Mouse (Mus musculus): ENCODE data around the gene Gm13089. TPM values are rescaled to one million over a fixed set of nuclear protein-coding genes. Genes with fewer than 3 reads are reported as not detected.
"Not testable (repeated sequence)": the region's sequence is repeated elsewhere in the genome, so short reads cannot be mapped to it uniquely, and the experiment has no call there.

Gene Gm13089
- not detected in 2 replicates for polyA plus RNA-seq (2012; rRNA removed)

DNA sequence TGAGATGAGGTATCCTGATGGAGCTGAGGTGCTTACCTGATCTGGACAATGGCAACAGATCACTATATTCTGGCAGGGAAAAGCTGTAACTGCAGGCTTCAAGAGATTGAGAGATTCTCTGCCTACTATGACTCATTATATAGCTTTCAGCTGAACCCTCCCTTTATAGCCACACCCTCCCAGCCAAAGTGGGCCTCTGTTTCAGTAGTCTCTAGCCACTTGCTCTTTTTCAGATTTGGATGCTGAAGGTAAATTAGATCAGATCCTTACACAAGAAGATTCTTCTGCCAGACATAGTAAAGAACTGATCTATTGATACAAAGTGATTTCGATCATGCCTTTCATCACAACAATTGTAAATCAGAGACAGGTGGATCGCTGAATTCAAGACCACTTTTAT is at the start of gene Gm13089:
Gene Gm13089 (minus strand): TSS at position 101 of the 400 bp plus-strand sequence.
- H3K36me3 ChIP-seq (ENCODE audit: control insufficient read depth, insufficient read depth, low read length), result no peaks in the 10 kb centered on the region
- H3K27me3 ChIP-seq (ENCODE audit: control insufficient read depth, insufficient read depth, low read length), result no peaks in the 10 kb centered on the region
- H3K4me3 ChIP-seq (ENCODE audit: control insufficient read depth, low read depth, low read length), result no peak within 1 kb of the TSS
- H3K27ac ChIP-seq (ENCODE audit: control insufficient read depth, insufficient read depth, low read depth, low read length), result no peak within 1 kb of the TSS
- TF ChIP-seq POLR2A (IDR thresholded peaks at IDR 0.05; ENCODE audit: control insufficient read depth, low read depth, low read length), result no peak
- no peak for TF ChIP-seq CTCF (IDR thresholded peaks at IDR 0.05; ENCODE audit: control insufficient read depth, insufficient read depth, insufficient replicate concordance, low read depth, low read length)
- H3K4me1 ChIP-seq (ENCODE audit: control insufficient read depth, insufficient read depth, low read length), result no peaks in the 10 kb centered on the region

- H3K36me3 ChIP-seq (ENCODE audit: control insufficient read depth, insufficient read depth, low read length), result no peaks in the 10 kb centered on the region
- no peak for TF ChIP-seq CTCF (IDR thresholded peaks at IDR 0.05; ENCODE audit: control insufficient read depth, insufficient read depth, insufficient replicate concordance, low read depth, low read length)
- no peak for TF ChIP-seq POLR2A (IDR thresholded peaks at IDR 0.05; ENCODE audit: control insufficient read depth, low read depth, low read length)
- H3K4me1 ChIP-seq (ENCODE audit: control insufficient read depth, insufficient read depth, low read length), result no peaks in the 10 kb centered on the region
- H3K27ac ChIP-seq (ENCODE audit: control insufficient read depth, insufficient read depth, low read depth, low read length), result no peak within 1 kb of the TSS
- H3K4me3 ChIP-seq (ENCODE audit: control insufficient read depth, low read depth, low read length), result no peak within 1 kb of the TSS
- H3K27me3 ChIP-seq (ENCODE audit: control insufficient read depth, insufficient read depth, low read length), result no peaks in the 10 kb centered on the region
Measured at GRCm38 (mm10) chr4:143719155-143719554, 16.6 kb upstream of the Gm13089 start, which contains the start of gene Gm13078. Gm13078 (plus strand) TSS chr4:143719455.

- H3K4me3 ChIP-seq (ENCODE audit: control insufficient read depth, low read depth, low read length); H3K27me3 ChIP-seq (ENCODE audit: control insufficient read depth, insufficient read depth, low read length); H3K4me1 ChIP-seq (ENCODE audit: control insufficient read depth, insufficient read depth, low read length); H3K27ac ChIP-seq (ENCODE audit: control insufficient read depth, insufficient read depth, low read depth, low read length); H3K36me3 ChIP-seq (ENCODE audit: control insufficient read depth, insufficient read depth, low read length): not testable (repeated sequence)
Measured at GRCm38 (mm10) chr4:143657146-143657545, 45.4 kb downstream of the Gm13089 start, which contains the start of gene Gm13088. Gm13088 (minus strand) TSS chr4:143657246.

Other genes starting within 250 kb of the Gm13089 start
- gene Gm13043, start 191.4 kb downstream of the Gm13089 start, polyA plus RNA-seq (2012; rRNA removed), result not detected in 2 replicates
- gene Gm13040, start 166.8 kb downstream of the Gm13089 start, polyA plus RNA-seq (2012; rRNA removed), result not detected in 2 replicates
- gene BC080695, start 151.0 kb downstream of the Gm13089 start, polyA plus RNA-seq (2012; rRNA removed), result not detected in 2 replicates
- gene Gm13057, start 151.0 kb downstream of the Gm13089 start, polyA plus RNA-seq (2012; rRNA removed), result not detected in 2 replicates
- not detected in 2 replicates for gene Gm13083, start 87.7 kb downstream of the Gm13089 start, polyA plus RNA-seq (2012; rRNA removed)
- not detected in 2 replicates for gene Gm13088, start 45.5 kb downstream of the Gm13089 start, polyA plus RNA-seq (2012; rRNA removed)
- gene Gm13078, start 16.7 kb upstream of the Gm13089 start, polyA plus RNA-seq (2012; rRNA removed), result not detected in 2 replicates
- not detected in 2 replicates for gene Gm13023, start 86.6 kb upstream of the Gm13089 start, polyA plus RNA-seq (2012; rRNA removed)
- not detected in 2 replicates for gene Gm13084, start 113.4 kb upstream of the Gm13089 start, polyA plus RNA-seq (2012; rRNA removed)
- gene Gm13103, start 143.8 kb upstream of the Gm13089 start, polyA plus RNA-seq (2012; rRNA removed), result not detected in 2 replicates
- gene Pramef6, start 197.7 kb upstream of the Gm13089 start, polyA plus RNA-seq (2012; rRNA removed), result not detected in 2 replicates
- gene Pramef25, start 248.3 kb upstream of the Gm13089 start, polyA plus RNA-seq (2012; rRNA removed), result not detected in 2 replicates

Measured in testis, adult 2 months (tissue).